Mouse (Mus musculus) frontal cortex, adult 2 months (tissue): ENCODE measurements around the gene Yipf1. TPM values are rescaled to one million over a fixed set of nuclear protein-coding genes. Genes with fewer than 3 reads are reported as not detected.

Experiments
- DNase-seq, 2 experiments: peaks; one replicate each; pipeline ENCODE4 v3.0.0; 2022; ENCODE audit warnings: low spot score in 1 of 2; ENCODE audit errors: extremely low spot score in 1 of 2
- polyA plus RNA-seq: library from polyadenylated mRNA; depleted of rRNA; stranded (reverse); fragments of >200 nt; gene quantifications from 2 replicates; pipeline ENCODE4 v1.2.3, GENCODE M21; 2012; rRNA removed

The Yipf1 gene
- polyA plus RNA-seq, result 43.2 and 48.8 TPM in 2 replicates

DNA sequence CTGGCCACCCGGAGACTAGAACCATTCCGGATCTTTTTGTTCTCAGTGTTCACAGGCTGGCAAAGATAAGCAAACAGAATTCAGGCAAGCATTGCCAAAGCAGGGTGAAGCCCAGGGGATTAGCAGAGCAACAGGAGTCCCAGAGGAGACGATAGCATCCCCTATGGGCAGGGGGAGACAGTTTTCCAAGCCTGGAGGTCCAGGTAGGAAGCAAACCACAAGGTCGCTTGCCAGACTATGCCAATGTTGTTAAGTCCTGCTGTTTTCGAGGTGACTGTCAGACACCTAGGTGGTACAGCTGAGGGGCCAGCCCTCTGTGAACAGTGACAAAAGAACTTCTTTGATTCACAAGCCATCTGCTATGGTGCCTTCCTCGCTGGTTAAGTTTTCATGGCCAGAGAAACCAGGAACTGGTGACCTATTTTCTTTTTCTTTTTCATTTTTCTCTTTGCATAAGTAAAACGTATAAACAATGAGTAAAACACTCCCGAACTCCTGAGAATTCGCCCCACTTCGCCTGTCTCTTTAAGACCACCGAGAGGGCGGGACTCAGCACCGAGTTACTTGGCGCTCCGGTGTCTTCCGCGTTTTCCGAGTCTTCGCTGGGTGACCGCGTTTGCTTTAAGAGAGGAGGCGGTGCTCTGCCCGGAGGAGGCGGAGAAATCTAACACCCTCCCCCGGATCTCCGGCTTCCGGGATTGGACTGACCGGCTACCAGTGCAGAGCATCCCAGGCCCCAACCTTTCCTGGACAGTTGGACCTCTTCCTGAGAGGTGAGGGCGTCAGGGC is at the start of gene Yipf1:
Yipf1 (plus strand) TSS at position 674 of the 789 bp plus-strand sequence.
- DNase-seq, result peak; percentile 79 to 91

DNA sequence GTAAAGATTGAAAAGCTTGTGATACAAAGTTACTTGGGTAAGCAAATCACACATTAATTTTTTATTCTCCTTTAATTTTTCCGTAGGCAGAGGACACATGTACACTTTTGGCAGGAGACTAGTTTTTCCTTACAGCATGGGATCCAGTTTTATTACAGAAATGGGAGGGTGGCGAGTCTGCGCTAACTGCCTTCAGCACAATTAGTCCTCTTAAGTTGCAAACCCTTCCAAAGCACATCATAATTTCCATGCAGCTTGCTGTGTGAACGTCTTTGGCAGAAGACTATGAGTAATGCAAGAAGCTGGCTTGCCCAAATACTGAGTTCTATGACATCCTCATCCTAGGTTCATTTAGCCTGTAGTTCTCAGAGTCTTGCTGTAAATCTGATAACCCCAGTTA is 40.5 kb upstream of the Yipf1 start:
- no peak for DNase-seq

DNA sequence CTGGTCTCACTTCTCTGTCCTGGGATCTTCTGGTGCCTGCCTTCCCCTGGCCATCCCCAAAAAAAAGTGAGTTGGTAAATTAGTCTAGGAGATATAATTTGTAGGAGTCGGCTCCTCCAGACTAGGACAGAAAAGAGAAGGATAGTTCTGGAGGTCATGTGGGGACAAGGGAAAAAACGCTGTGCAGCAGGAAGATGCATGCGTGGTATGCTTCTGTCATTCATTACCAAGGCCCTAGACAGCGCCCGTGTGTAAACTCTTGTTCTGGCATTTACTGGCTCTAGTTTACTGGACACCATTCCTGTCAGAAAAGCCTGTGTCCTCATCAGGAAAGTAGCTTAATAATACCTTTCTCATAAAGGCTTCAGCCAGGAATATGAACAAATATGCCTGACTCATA is 39.7 kb upstream of the Yipf1 start:
- DNase-seq, result no peak

DNA sequence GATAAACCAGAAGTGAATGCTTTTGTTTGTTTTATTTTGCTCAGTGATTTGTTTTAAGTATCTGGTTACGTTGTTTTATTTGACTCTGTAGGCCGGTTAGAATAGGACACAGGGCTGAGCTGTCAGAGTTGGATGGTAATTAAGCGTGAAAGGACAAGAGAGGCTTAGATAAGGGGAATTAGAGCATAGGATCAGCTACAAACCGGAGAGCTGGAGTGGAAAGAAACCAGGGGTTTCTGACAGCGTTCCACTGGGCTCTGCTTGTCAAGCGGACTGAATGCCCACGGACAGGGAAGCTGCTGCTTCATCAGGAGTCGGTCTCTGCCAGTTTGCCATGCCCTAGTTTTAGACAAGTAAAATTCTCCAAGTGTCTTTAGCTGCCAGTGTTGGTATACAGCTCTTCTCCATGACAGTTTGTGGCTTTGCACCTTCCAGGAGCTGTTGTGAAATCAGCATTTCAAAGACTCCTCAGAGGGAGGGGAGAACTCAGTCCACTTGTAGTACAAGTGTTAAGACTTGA is 35.9 kb upstream of the Yipf1 start:
- DNase-seq, result no peak

DNA sequence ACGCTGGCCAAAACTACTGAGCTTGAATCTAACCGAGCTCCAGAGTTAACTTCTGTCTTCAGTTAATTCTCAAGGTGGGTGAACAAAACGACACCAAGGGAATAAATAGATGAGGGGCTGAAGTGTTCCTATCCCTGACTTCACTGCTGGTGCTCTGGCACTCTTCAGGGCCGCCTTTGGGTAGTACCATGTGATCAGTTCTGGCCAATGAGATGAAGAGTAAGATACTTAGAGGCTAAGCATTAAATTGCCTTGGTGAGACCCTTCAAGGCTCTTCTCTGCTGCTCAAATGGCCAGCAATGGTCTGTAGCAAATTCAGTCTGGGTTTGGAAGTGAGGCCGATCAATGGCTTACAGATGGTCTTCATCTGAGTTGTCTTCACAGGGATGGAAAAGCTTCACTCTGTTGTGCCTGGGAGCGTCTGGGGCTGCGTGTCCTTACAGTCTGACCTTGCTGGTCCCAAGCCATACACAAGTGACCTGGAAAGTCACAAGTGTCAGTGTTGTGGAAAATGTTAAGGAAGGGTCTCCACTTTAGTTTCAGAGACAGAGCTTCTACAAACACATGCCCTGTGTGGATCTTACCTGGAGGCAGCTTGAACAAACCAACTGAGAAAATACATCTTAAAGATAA is 33.2 kb upstream of the Yipf1 start:
- DNase-seq, result no peak

DNA sequence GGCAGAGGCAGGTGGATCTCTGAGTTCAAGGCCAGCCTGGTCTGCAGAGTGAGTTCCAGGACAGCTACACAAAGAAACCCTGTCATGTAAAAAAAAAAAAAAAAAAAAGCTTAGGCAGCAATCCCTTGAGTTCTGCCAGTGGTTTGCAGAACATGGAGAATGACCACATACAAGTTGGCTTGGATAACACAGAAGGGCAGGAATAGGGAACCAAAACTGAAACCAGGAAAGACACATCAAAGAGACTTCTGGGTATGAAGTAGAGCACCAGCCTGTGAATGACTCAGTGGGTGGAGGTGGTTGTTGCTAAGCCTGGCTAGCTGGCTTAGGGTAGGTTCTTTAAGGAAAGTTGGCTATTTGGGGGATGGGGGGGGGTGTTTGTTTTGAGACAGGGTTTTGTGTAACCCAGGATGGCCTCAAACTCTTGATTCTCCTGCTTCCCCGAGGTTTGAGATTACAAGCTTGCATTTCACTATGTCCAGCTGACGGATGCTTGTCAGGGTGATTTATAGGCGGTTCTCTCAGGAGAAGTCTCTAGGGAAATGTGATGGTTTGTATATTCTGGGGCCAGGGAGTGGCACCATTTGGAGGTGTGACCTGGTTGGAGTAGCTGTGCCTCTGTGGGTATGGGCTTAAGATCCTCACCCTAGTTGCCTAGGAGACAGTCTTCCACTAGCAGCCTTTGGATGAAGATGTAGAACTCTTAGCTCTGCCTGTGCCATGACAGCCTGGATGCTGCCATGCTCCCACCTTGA is 28.5 kb upstream of the Yipf1 start:
- DNase-seq, result no peak

DNA sequence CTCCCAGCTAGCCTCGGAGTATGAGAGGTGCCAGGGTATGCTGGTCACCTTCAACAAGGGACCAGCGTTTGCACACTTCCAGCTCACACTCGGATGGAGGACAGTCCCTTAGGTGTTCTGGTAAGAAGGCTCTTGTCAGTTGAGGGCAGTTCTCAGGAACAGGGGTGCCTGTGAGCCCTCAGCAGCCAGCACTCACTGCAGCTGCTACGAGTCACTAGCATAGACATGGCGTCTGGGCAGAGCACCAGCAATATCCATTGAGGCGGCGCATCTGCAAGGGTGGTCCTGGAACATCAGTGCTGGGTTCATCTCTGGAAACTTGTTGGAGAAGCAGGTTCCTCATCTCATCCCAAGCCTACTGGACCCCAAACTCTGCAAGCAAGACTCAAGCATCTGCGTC is 27.8 kb upstream of the Yipf1 start:
- no peak for DNase-seq

DNA sequence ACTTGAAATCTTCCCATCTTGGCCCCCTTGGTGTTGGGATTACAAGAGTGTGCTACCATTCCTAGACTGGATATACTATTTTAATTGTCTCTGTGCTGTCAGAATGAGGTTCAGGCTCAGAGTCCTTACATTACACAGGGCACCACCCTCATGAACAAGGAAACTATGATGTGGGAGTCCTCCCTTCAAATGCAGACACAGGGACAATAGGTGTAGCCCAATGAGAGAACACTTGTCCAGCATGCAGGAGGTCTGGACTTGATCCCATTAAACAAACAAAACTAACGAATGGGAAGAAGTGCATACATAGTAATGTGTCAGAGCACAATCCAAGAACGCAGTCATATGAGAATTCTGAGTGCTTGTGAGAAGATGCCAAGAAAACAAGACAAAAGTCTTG is 26.6 kb upstream of the Yipf1 start:
- no peak for DNase-seq

DNA sequence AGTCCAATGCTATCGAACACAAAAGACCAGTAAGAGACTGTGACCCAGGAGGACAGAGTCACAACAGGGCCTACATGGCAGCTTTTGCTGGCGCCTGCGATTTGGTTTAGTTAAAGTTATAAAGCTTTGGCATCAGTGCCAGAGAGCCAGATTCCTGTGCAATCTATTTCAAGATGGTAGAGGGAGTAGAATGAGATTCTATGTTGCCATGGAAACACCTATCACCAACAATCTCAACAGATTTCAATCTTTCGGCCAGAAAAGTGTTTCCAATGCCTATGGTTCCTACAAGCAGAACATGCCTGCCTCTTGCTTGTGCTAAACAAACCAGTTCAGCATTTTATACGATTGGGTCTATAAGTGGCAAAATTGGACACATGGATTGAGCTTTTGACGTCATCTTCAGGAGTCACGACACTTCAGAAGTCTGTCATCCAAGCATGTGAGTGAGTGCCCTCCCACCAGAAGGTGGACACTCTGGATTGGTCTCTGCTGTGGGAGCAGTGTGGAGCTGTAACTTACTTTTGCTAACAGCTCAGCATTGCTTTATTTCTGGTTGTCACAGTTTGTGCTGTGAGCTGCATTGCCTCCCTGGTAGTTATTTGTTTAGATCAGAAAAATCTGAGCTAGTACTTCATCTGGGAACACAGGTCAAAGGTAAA is 22.4 kb upstream of the Yipf1 start:
- DNase-seq, result peak in 1 of 2 experiments; percentile 52

DNA sequence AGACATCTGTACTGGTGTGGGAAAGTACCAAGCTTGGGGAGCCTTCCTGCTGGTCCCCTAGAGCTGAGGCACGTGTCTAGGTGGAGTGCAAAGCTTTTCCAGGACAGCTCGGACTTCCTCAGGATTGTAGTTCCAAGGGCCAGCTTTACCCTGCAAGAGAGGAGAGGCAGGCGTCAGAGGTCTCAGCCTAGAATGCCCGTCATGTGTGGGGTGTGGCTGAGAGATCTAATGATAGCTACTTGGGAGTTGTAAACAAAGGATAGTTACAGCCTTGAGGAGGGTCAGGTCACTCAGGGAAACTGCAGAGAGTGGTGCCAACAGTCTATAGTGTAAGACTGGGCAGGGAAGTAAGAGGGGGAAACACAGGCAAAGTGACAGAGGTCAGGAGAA is 21.9 kb upstream of the Yipf1 start:
- DNase-seq, result no peak

DNA sequence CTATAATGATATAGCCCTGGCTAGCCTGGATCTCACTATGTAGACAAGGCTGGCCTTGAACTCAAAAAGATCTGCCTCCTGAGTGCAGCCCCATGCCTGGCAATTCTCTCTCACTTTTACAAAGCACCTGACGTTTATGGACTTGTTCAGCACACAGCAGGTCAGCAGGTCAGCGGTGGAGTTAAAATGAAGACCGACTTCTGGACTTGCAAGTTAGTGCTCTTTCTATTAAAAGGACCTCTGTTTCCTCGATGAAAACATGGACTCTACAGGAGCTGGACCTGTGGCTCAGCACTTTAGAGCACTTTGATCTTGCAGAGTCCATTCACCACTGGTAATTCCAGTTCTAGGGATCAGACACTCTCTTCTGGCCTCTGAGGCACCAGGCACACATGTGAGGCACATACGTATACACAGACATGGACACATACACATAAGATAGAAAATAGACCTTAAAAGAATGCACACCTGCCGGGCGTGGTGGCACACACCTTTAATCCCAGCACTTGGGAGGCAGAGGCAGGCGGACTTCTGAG is 16.0 kb upstream of the Yipf1 start:
- DNase-seq, result no peak

DNA sequence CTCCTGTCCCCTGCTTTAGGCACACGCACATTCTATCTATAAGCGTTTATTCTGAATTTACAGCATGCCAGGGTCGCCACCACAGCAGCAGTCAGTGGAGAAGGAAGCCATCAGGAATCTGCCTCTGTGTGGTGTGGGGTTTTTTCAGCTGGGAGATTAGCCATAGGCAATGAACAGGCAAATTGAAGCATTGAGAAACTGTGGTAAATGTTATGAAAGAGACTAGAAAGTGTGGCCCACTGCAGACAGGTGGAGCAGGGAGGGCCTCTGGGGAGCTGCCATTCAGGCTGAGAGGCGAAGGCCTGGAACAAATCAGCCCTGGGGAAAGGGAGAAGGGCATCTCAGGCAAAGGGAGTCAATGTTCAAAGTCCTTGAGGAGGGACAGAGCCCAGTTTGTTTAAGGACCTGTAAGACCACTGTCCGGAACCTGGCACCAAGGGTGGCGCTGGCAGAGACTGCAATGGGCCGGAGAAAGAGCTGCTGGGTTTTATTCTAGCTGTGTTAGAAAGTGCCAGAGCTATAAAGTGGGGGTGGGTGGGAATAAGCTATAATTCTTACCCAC is 14.3 kb upstream of the Yipf1 start:
- DNase-seq, result no peak

DNA sequence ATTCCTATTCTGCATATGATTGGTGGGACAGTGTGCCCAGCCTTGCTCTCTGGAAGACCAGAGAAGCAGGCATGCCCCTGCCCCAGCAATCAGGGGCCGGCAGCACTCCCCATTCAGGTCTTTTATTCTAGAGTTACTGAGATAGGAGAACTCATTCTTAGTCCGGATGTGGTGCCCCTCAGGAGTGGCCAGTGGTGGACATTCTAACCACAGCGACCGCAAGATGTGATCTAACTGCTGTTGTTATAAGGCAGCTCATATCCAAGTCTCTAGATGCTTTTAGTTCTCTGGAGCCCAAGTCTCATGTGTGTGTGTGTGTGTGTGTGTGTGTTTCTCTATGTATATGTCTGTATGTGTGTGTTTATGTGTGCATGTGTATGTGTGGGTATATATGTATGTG is 13.8 kb upstream of the Yipf1 start:
- no peak for DNase-seq

DNA sequence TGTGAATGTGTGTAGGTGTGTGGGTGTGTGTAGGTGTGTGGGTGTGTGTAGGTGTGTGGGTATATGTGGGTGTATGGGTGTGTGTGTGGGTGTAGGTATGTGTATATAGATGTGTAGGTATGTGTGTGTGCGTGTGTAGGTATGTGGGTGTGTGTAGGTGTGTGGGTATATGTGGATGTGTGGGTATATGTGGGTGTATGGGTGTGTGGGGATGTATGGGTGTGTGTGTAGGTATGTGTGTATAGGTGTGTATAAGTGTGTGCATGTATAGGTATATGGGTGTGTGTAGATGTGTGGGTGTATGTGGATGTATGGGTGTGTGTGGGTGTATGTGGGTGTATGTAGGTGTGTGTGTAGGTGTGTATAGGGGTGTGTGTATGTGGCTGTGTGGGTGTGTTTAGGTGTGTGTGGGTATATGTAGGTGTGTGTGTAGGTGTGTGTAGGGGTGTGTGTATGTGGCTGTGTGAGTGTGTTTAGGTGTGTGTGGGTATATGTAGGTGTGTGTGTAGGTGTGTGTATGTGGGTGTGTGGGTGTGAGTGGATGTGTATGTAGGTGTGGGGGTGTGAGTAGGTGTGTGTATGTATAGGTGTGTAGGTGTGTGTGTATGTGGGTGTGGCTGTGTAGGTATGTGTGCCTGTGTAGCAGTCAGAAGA is 13.1 kb upstream of the Yipf1 start:
- DNase-seq, result no peak

DNA sequence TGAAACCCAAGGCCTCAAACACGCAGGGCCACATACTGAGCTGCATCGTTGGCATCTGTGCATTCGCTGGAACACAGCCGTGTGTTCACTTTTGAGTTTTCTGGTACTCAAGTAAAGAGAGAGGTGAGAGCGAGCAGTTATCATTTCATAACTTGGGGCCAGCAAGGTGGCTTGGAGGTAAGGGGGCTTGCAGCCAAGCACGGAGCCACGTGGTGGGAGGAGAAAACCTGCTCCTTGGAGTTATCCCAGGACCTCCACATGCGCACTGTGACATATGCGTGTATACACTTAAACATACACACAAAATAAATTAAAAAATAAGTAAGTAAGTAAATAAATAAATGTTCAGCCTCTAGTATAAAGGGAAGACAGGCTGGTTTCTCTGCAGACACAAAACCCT is 11.9 kb upstream of the Yipf1 start:
- DNase-seq, result no peak

DNA sequence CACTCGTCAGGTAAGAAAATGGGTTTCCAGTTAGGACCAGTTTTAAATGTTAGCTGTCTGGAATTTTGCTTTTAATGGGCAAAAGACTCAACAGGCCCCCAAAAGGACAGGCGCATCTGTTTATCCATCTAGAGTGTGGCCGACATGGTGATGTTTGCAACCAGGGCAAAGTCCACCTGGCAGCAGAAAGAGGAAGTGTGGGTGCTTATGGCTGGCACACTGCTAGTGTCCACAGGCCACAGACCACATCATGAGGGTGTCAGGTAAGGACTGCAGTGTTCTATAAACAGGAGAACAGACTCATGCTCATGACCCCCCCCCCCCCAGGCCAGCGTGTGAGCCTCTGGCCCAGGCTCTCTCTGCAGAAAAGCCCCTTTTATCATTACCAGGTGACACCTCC is 11.3 kb upstream of the Yipf1 start:
- no peak for DNase-seq

DNA sequence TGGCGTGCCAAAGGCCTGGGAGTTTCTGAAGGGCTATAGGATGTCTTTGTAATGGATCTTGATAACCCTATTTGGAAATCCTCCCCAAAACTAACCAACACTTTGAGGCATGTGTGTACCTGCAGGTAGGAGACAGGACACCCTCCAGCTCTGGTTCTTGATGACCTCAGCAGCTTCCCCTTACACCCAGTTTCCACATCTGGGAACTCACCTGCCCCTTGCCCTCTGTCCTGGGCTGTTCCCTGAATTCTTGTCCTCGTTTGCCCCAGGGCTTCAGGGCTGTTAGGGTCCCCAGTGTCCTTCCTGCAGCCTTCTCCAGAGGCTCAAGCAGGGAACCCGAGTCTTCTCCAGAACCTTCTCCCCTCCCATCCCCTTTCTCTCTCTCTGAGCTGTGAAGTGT is 10.6 kb upstream of the Yipf1 start:
- DNase-seq, result no peak

DNA sequence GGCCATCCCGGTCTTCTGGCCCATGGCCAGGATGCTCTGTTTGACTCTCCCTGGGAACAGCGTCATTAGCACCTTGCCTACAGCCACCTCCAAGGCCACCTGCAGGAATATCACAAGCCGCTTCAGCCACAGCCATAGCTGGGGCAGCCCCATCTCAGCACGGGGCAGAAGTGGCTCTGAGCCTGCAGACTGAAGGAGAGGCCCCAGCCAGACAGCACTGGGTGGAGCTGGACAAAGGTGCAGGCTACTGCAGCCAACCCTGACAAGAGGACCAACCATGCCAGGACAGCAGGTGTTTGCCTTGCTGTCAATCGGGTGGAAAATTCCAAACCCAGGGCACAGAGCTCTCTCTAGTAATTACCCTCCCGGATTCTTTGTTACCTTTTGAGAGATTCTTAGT is 7.2 kb upstream of the Yipf1 start, which contains the start of gene Dio1:
Dio1 (minus strand) TSS at position 204 of the 400 bp plus-strand sequence.
- no peak for DNase-seq

DNA sequence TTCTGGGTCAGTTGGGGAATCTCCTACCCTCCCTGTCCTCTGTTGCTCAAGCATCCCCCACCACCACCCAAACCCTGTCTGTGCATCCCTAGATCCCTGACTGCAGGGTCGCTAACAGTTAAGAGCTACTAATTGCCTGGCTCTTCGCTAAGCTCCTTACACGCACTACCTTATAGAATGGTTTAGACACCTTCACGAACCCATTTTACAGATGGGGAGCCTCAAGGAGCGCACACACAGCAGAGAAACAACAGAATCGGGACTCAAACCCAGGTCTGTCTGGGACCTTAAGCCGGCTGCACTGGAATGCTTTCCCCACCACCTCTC is 279 bp downstream of the Yipf1 start:
- no peak for DNase-seq

DNA sequence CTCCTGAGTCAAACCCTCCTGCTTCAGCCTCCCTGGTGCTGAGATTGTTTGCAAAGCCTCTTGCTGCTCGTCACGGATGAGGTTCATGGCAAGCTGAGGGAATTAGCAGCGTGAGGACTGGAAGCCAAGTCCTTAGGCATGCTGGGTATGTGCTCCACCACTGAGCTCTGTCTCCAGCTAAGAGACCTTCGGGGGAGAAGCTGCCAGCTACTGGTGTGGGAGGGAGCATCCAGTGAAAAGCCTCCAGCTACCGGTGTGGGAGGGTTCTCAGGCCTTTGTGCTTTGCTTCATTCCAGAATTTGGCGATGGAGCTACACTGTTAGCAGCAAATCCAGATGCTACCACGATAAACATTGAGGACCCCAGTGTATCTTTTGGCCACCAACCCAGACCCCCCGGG is 4.5 kb downstream of the Yipf1 start:
- DNase-seq, result peak in 1 of 2 experiments; percentile 15
